Mouse (Mus musculus): ENCODE measurements at regions not wholly inside any gene's neighbourhood (a gene's known extent, or its start where the extent isn't known, plus 50 kb on each side); places are given as distances from the start of the nearest gene placed in this dataset.
"Not testable (repeated sequence)": the region's sequence is repeated elsewhere in the genome, so short reads cannot be mapped to it uniquely, and the experiment has no call there.

- Histone ChIP-seq H3K4me2 (ENCODE audit: low read depth, low read length) (no peak overlapping the region), H3K27me3 (ENCODE audit: control insufficient read depth, insufficient read depth, low read length) (no peaks in the 10 kb centered on the region), H3K36me3 (replicated peaks; ENCODE audit: control insufficient read depth, insufficient read depth, low read length) (no peaks in the 10 kb centered on the region), H3K27ac (ENCODE audit: low read depth) (no peak overlapping the region), H3K9me3 (replicated peaks; ENCODE audit: control insufficient read depth, low read length) (no peaks in the 10 kb centered on the region), H3K4me1 (ENCODE audit: control insufficient read depth, insufficient read depth) (no peaks in the 10 kb centered on the region), H3K9ac (replicated peaks; ENCODE audit: low read depth, low read length) (no peak overlapping the region), H3K4me3 (ENCODE audit: low read depth, low read length) (no peak overlapping the region)
- no peak for TF ChIP-seq EP300 (IDR thresholded peaks at IDR 0.05; ENCODE audit: low read depth)
- TF ChIP-seq CTCF (IDR thresholded peaks at IDR 0.05; ENCODE audit: low read depth), result no peak
- ATAC-seq (ENCODE audit: insufficient read depth, low read depth), result no peak
- no peak for DNase-seq (ENCODE audit: low spot score)
- WGBS, result 76% methylated on average over 11 of the region's 11 CpGs
These were observed 131.3 kb upstream of the Vrk2 start for GRCm38 (mm10) chr11:26724963-26725721.

DNA sequence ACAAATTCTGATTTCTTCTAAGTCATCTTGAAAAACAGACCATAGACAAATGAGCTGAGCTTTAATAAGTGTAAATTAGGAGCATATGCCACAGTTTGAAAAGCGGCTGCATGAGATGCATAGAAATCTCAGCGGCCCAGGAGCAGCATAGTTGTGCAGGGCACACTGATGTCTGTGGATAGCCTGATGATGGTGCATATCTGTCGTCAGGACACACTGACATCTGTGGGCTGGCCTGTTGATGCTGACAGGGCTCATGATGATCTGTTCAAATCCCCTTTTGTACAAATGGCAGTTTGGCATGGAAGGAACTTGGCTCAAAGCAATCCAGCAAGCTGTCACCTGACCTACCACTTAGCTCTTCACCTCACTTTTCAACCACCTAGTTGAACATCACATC lies 128.5 kb upstream of the Vrk2 start:
- no peak for ATAC-seq (ENCODE audit: insufficient read depth, low read depth)
- Histone ChIP-seq H3K4me3 (ENCODE audit: low read depth, low read length) (no peak overlapping the region), H3K4me1 (ENCODE audit: control insufficient read depth, insufficient read depth) (no peaks in the 10 kb centered on the region), H3K4me2 (ENCODE audit: low read depth, low read length) (no peak overlapping the region), H3K27ac (ENCODE audit: low read depth) (no peak overlapping the region), H3K36me3 (replicated peaks; ENCODE audit: control insufficient read depth, insufficient read depth, low read length) (no peaks in the 10 kb centered on the region), H3K9me3 (replicated peaks; ENCODE audit: control insufficient read depth, low read length) (no peaks in the 10 kb centered on the region), H3K9ac (replicated peaks; ENCODE audit: low read depth, low read length) (no peak overlapping the region), H3K27me3 (ENCODE audit: control insufficient read depth, insufficient read depth, low read length) (no peaks in the 10 kb centered on the region)
- TF ChIP-seq CTCF (IDR thresholded peaks at IDR 0.05; ENCODE audit: low read depth) (no peak), EP300 (IDR thresholded peaks at IDR 0.05; ENCODE audit: low read depth) (no peak)
- 74% methylated on average over 3 of the region's 3 CpGs for WGBS
- DNase-seq (ENCODE audit: low spot score), result no peak

GRCm38 (mm10) chr11:26721173-26721572 lies 127.4 kb upstream of the Vrk2 start:
- no peaks in the 10 kb centered on the region for H3K36me3 ChIP-seq (replicated peaks; ENCODE audit: control insufficient read depth, insufficient read depth, low read length)
- no peak for DNase-seq (ENCODE audit: low spot score)
- H3K9ac ChIP-seq (replicated peaks; ENCODE audit: low read depth, low read length), result no peak overlapping the region
- TF ChIP-seq EP300 (IDR thresholded peaks at IDR 0.05; ENCODE audit: low read depth) (no peak), CTCF (IDR thresholded peaks at IDR 0.05; ENCODE audit: low read depth) (no peak)
- no peak overlapping the region for H3K27ac ChIP-seq (ENCODE audit: low read depth)
- no peaks in the 10 kb centered on the region for H3K9me3 ChIP-seq (replicated peaks; ENCODE audit: control insufficient read depth, low read length)
- H3K4me3 ChIP-seq (ENCODE audit: low read depth, low read length), result no peak overlapping the region
- WGBS, result 87% methylated on average over 3 of the region's 3 CpGs
- H3K27me3 ChIP-seq (ENCODE audit: control insufficient read depth, insufficient read depth, low read length), result no peaks in the 10 kb centered on the region
- no peak overlapping the region for H3K4me2 ChIP-seq (ENCODE audit: low read depth, low read length)
- no peaks in the 10 kb centered on the region for H3K4me1 ChIP-seq (ENCODE audit: control insufficient read depth, insufficient read depth)
- no peak for ATAC-seq (ENCODE audit: insufficient read depth, low read depth)

DNA sequence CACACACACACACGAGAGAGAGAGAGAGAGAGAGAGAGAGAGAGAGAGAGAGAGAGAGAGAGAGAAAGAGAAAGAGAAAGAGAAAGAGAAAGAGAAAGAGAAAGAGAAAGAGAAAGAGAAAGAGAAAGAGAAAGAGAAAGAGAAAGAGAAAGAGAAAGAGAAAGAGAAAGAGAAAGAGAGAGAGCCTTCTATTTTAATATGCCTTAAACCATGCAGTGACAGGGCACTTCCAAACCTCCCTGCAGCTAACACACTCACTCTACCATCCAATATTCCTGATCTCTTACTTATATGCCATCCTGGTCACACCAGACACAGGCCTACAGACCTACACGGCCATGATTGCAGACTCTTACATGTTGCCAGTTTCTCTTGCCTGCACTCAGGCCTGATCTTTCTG lies 117.4 kb upstream of the Vrk2 start:
- not testable (repeated sequence) for H3K9ac ChIP-seq (replicated peaks; ENCODE audit: low read depth, low read length); ATAC-seq (ENCODE audit: insufficient read depth, low read depth); H3K4me3 ChIP-seq (ENCODE audit: low read depth, low read length); DNase-seq (ENCODE audit: low spot score); H3K36me3 ChIP-seq (replicated peaks; ENCODE audit: control insufficient read depth, insufficient read depth, low read length); H3K27me3 ChIP-seq (ENCODE audit: control insufficient read depth, insufficient read depth, low read length); H3K27ac ChIP-seq (ENCODE audit: low read depth); H3K4me2 ChIP-seq (ENCODE audit: low read depth, low read length); H3K9me3 ChIP-seq (replicated peaks; ENCODE audit: control insufficient read depth, low read length); H3K4me1 ChIP-seq (ENCODE audit: control insufficient read depth, insufficient read depth)
- 50% methylated on average over 2 of the region's 2 CpGs for WGBS

GRCm38 (mm10) chr11:26708636-26709035 lies 114.8 kb upstream of the Vrk2 start:
- ATAC-seq (ENCODE audit: insufficient read depth, low read depth), result no peak
- TF ChIP-seq EP300 (IDR thresholded peaks at IDR 0.05; ENCODE audit: low read depth) (no peak), CTCF (IDR thresholded peaks at IDR 0.05; ENCODE audit: low read depth) (no peak)
- no peak overlapping the region for H3K4me3 ChIP-seq (ENCODE audit: low read depth, low read length)
- H3K9me3 ChIP-seq (replicated peaks; ENCODE audit: control insufficient read depth, low read length), result no peaks in the 10 kb centered on the region
- H3K27me3 ChIP-seq (ENCODE audit: control insufficient read depth, insufficient read depth, low read length), result no peaks in the 10 kb centered on the region
- WGBS, result 27% methylated on average over 2 of the region's 2 CpGs
- H3K36me3 ChIP-seq (replicated peaks; ENCODE audit: control insufficient read depth, insufficient read depth, low read length), result no peaks in the 10 kb centered on the region
- H3K9ac ChIP-seq (replicated peaks; ENCODE audit: low read depth, low read length), result no peak overlapping the region
- no peak overlapping the region for H3K4me2 ChIP-seq (ENCODE audit: low read depth, low read length)
- H3K27ac ChIP-seq (ENCODE audit: low read depth), result no peak overlapping the region
- no peak for DNase-seq (ENCODE audit: low spot score)
- no peaks in the 10 kb centered on the region for H3K4me1 ChIP-seq (ENCODE audit: control insufficient read depth, insufficient read depth)

DNA sequence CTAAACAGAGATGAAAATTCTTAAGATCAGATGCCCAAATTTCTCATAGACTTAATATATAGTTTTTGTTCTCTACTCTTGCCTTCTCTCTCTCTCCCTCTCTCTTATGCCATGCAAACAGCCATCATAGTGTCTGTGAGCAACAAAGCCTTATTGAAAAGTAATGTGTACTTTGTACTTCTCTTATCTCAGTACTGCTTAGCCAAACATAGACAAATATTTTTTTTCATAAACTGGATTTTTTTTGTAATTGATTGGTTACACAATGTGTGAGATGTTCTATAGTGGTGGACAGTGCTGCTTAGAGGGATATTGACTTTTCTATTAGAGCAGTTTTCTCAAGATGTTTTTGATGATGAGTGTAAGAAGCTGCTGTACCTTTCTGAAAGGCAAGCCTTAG lies 90.1 kb upstream of the Vrk2 start:
- no peak overlapping the region for H3K9ac ChIP-seq (replicated peaks; ENCODE audit: low read depth, low read length)
- H3K9me3 ChIP-seq (replicated peaks; ENCODE audit: control insufficient read depth, low read length), result no peaks in the 10 kb centered on the region
- H3K4me3 ChIP-seq (ENCODE audit: low read depth, low read length), result no peak overlapping the region
- H3K4me1 ChIP-seq (ENCODE audit: control insufficient read depth, insufficient read depth), result no peaks in the 10 kb centered on the region
- no peaks in the 10 kb centered on the region for H3K27me3 ChIP-seq (ENCODE audit: control insufficient read depth, insufficient read depth, low read length)
- no peaks in the 10 kb centered on the region for H3K36me3 ChIP-seq (replicated peaks; ENCODE audit: control insufficient read depth, insufficient read depth, low read length)
- TF ChIP-seq EP300 (IDR thresholded peaks at IDR 0.05; ENCODE audit: low read depth) (no peak), CTCF (IDR thresholded peaks at IDR 0.05; ENCODE audit: low read depth) (no peak)
- H3K27ac ChIP-seq (ENCODE audit: low read depth), result no peak overlapping the region
- no peak for ATAC-seq (ENCODE audit: insufficient read depth, low read depth)
- DNase-seq (ENCODE audit: low spot score), result no peak
- H3K4me2 ChIP-seq (ENCODE audit: low read depth, low read length), result no peak overlapping the region
